Mouse (Mus musculus) heart, embryonic 16.5 days (tissue): ENCODE measurements around the gene Lat2. TPM values are rescaled to one million over a fixed set of nuclear protein-coding genes. Genes with fewer than 3 reads are reported as not detected.

Experiments used
- ATAC-seq: fragments of 200-750 bp; cut with Nextera tagmentation; replicated peaks from 2 replicates; pipeline ENCODE4 v1.8.0; 2017; ENCODE audit warnings: moderate number of reproducible peaks; ENCODE audit not compliant: insufficient read depth, low FRiP score; ENCODE audit errors: extremely low read depth
- H3K27ac ChIP-seq: fragments of 300-500 bp; sonication (generic); 2 replicates; pipeline ENCODE4 v1.5.1; 2014; ENCODE audit warnings: mild to moderate bottlenecking, low read length, control low read depth, moderate library complexity
- H3K27me3 ChIP-seq: fragments of 300-500 bp; sonication (generic); 2 replicates; pipeline ENCODE4 v1.6.1; 2014; ENCODE audit warnings: low read length, mixed read lengths; ENCODE audit not compliant: control insufficient read depth, insufficient read depth
- H3K36me3 ChIP-seq: fragments of 300-500 bp; sonication (generic); 2 replicates; pipeline ENCODE4 v1.6.1; 2014; ENCODE audit not compliant: control insufficient read depth, insufficient read depth
- H3K4me1 ChIP-seq: fragments of 300-500 bp; sonication (generic); 2 replicates; pipeline ENCODE4 v1.6.1; 2014; ENCODE audit warnings: low read length, mixed read lengths; ENCODE audit not compliant: control insufficient read depth, insufficient read depth
- H3K4me2 ChIP-seq: fragments of 300-500 bp; sonication (generic); 2 replicates; pipeline ENCODE4 v1.6.1; 2014; ENCODE audit warnings: low read depth, mild to moderate bottlenecking, control low read depth, low read length
- H3K4me3 ChIP-seq: fragments of 300-500 bp; sonication (generic); 2 replicates; pipeline ENCODE4 v1.5.1; 2014; ENCODE audit warnings: mild to moderate bottlenecking, control low read depth, low read length
- H3K9ac ChIP-seq: fragments of 300-500 bp; sonication (generic); 2 replicates; pipeline ENCODE4 v1.6.1; 2014; ENCODE audit warnings: low read length, control low read depth
- H3K9me3 ChIP-seq: fragments of 300-500 bp; sonication (generic); replicated peaks from 2 replicates; pipeline ENCODE4 v1.6.1; 2016; ENCODE audit warnings: low read length; ENCODE audit not compliant: control insufficient read depth
- WGBS: fragments of 180-500 bp; shearing (Covaris S2); extraction: QIAGEN DNeasy Blood & Tissue Kit; methylation state at CpG from one replicate; pipeline ENCODE4 v1.1.7; 2014; 5-methylcytosine and 5-hydroxymethylcytosine counted together
- polyA plus RNA-seq: library from polyadenylated mRNA; unstranded; fragments of >200 nt; fragmentation: Nextera tagmentation; extraction: Ambion mirVana; gene quantifications from 2 replicates; pipeline ENCODE4 v1.2.1, GENCODE M21; 2015

Lat2 gene
- polyA plus RNA-seq, 1 experiment from 2014 or later = 5.7 TPM

GRCm38 (mm10) chr5:134640371-134640770 is 25.5 kb upstream of the Lat2 start:
- ATAC-seq = no peak
- 82% methylated on average over 3 of the region's 3 CpGs for WGBS

GRCm38 (mm10) chr5:134639269-134639682 is 24.5 kb upstream of the Lat2 start, which contains the start of gene Eif4h:
Eif4h (minus strand) TSS chr5:134639490.
- H3K27me3 ChIP-seq = no peaks in the 10 kb centered on the region
- WGBS = under 1% methylated on average over 52 of the region's 52 CpGs
- peak within 1 kb of the TSS; percentile 82 for H3K4me3 ChIP-seq
- no peaks in the 10 kb centered on the region for H3K9me3 ChIP-seq
- H3K36me3 ChIP-seq = peaks cover 4% of the 10 kb centered on the region; the same call in 1 of the 2 replicates
- H3K27ac ChIP-seq = peak within 1 kb of the TSS; percentile 95
- peak; percentile 94 for ATAC-seq
- peak within 1 kb of the TSS; percentile 89 for H3K4me2 ChIP-seq
- H3K9ac ChIP-seq = peak within 1 kb of the TSS; percentile 95
- H3K4me1 ChIP-seq = peaks cover 12% of the 10 kb centered on the region

More at GRCm38 (mm10) chr5:134640371-134640770, 25.5 kb upstream of the Lat2 start:
- no peak overlapping the region for H3K4me2 ChIP-seq
- no peaks in the 10 kb centered on the region for H3K9me3 ChIP-seq
- peaks cover 18% of the 10 kb centered on the region for H3K4me1 ChIP-seq
- no peaks in the 10 kb centered on the region for H3K27me3 ChIP-seq
- H3K4me3 ChIP-seq = no peak overlapping the region
- peaks cover 4% of the 10 kb centered on the region; the same call in 1 of the 2 replicates for H3K36me3 ChIP-seq
- H3K27ac ChIP-seq = no peak overlapping the region
- H3K9ac ChIP-seq = no peak overlapping the region

- H3K9ac ChIP-seq = peak overlapping the region; percentile 95
- H3K27me3 ChIP-seq = no peaks in the 10 kb centered on the region
- WGBS = under 1% methylated on average over 84 of the region's 85 CpGs
- peaks cover 7% of the 10 kb centered on the region for H3K36me3 ChIP-seq
- H3K9me3 ChIP-seq = no peaks in the 10 kb centered on the region
- ATAC-seq = peak; percentile 64
- H3K4me1 ChIP-seq = peaks cover 12% of the 10 kb centered on the region
- peak overlapping the region; percentile 89 for H3K4me2 ChIP-seq
- peak overlapping the region; percentile 95 for H3K27ac ChIP-seq
- H3K4me3 ChIP-seq = peak overlapping the region; percentile 82
These were observed 23.8 kb upstream of the Lat2 start for GRCm38 (mm10) chr5:134638461-134639268.

GRCm38 (mm10) chr5:134637820-134638367 is 23.1 kb upstream of the Lat2 start:
- peak overlapping the region; percentile 95 for H3K9ac ChIP-seq
- peaks cover 12% of the 10 kb centered on the region for H3K4me1 ChIP-seq
- H3K9me3 ChIP-seq = no peaks in the 10 kb centered on the region
- 20% methylated on average over 5 of the region's 5 CpGs for WGBS
- peaks cover 7% of the 10 kb centered on the region for H3K36me3 ChIP-seq
- no peaks in the 10 kb centered on the region for H3K27me3 ChIP-seq
- ATAC-seq = no peak
- peak overlapping the region; percentile 89 for H3K4me2 ChIP-seq
- peak overlapping the region; percentile 82 for H3K4me3 ChIP-seq
- H3K27ac ChIP-seq = peak overlapping the region; percentile 95

GRCm38 (mm10) chr5:134632841-134633240 is 18.0 kb upstream of the Lat2 start:
- 54% methylated on average over 2 of the region's 2 CpGs for WGBS

GRCm38 (mm10) chr5:134630835-134631234 is 16.0 kb upstream of the Lat2 start:
- Histone ChIP-seq H3K27me3 (no peaks in the 10 kb centered on the region), H3K9ac (no peak overlapping the region), H3K4me2 (no peak overlapping the region), H3K36me3 (peaks cover 27% of the 10 kb centered on the region), H3K4me1 (0 out of 2 replicates have a peak, but pooled peaks cover 3% of the 10 kb centered on the region), H3K4me3 (no peak overlapping the region), H3K9me3 (no peaks in the 10 kb centered on the region), H3K27ac (no peak overlapping the region)
- no peak for ATAC-seq

More at GRCm38 (mm10) chr5:134632841-134633240, 18.0 kb upstream of the Lat2 start:
- no peak overlapping the region for H3K27ac ChIP-seq
- no peak for ATAC-seq
- peaks cover 11% of the 10 kb centered on the region for H3K36me3 ChIP-seq
- no peak overlapping the region for H3K4me2 ChIP-seq
- H3K4me3 ChIP-seq = no peak overlapping the region
- H3K4me1 ChIP-seq = peaks cover 8% of the 10 kb centered on the region
- no peak overlapping the region for H3K9ac ChIP-seq
- no peaks in the 10 kb centered on the region for H3K9me3 ChIP-seq
- no peaks in the 10 kb centered on the region for H3K27me3 ChIP-seq

GRCm38 (mm10) chr5:134629508-134629907 is 14.7 kb upstream of the Lat2 start:
- WGBS = 37% methylated on average over 4 of the region's 4 CpGs
- H3K4me1 ChIP-seq = 0 out of 2 replicates have a peak, but pooled peaks cover 3% of the 10 kb centered on the region
- H3K4me2 ChIP-seq = no peak overlapping the region
- H3K9me3 ChIP-seq = no peaks in the 10 kb centered on the region
- no peak overlapping the region for H3K9ac ChIP-seq
- H3K4me3 ChIP-seq = no peak overlapping the region
- H3K36me3 ChIP-seq = peaks cover 36% of the 10 kb centered on the region
- ATAC-seq = no peak
- H3K27me3 ChIP-seq = no peaks in the 10 kb centered on the region
- H3K27ac ChIP-seq = no peak overlapping the region

GRCm38 (mm10) chr5:134622069-134622468 is 7.2 kb upstream of the Lat2 start:
- H3K9ac ChIP-seq = no peak overlapping the region
- ATAC-seq = no peak
- H3K27me3 ChIP-seq = no peaks in the 10 kb centered on the region
- WGBS = 68% methylated on average over 2 of the region's 2 CpGs
- H3K27ac ChIP-seq = no peak overlapping the region
- no peak overlapping the region for H3K4me3 ChIP-seq
- H3K36me3 ChIP-seq = peaks cover 84% of the 10 kb centered on the region
- H3K9me3 ChIP-seq = no peaks in the 10 kb centered on the region
- peaks cover 5% of the 10 kb centered on the region; the same call in 1 of the 2 replicates for H3K4me1 ChIP-seq
- no peak overlapping the region for H3K4me2 ChIP-seq

- Histone ChIP-seq H3K9ac (no peak overlapping the region), H3K4me1 (peaks cover 5% of the 10 kb centered on the region; the same call in 1 of the 2 replicates), H3K27me3 (no peaks in the 10 kb centered on the region), H3K36me3 (peaks cover 76% of the 10 kb centered on the region), H3K4me3 (no peak overlapping the region), H3K9me3 (no peaks in the 10 kb centered on the region), H3K27ac (no peak overlapping the region), H3K4me2 (no peak overlapping the region)
- WGBS = 84% methylated on average over 16 of the region's 16 CpGs
- ATAC-seq = no peak
These were observed 6.3 kb upstream of the Lat2 start for GRCm38 (mm10) chr5:134621099-134621640.
